ENCODE assay signal across 23 mouse cellular contexts in the genomic region with DNA sequence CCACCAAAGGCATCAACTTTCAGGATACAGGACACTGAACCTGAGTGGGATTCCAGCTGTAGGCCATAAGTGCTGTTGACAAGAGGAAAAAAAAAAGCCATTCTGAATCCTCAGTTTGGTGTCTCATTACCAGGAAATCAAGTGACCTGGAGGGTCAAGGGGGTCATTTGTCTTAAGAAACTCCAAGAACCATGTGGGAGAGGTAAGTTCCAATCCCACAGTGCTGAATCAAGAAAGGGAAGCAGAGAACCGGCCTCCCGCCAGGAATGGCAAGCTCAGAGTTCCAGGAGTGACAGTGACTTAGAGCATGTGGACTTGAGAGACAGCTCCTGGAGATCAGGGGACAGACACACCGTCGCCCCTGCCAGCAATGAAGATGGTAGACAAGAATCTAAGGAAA.
DNase-seq lines count a peak whose midpoint lies in the region; ATAC-seq and TF ChIP-seq lines count a peak whose summit lies in the region.
"Had no signal": no experiment of that assay in that cellular context is flagged by ENCODE, and none has a peak within 500 bp of the region (broad histone marks: within the 10 kb centered on the region; RNA-seq: fewer than 3 reads in every experiment).

No protein-coding gene starts in this region.

- H3K9me3 ChIP-seq in midbrain, postnatal 0 days (ENCODE audit: low read length): no peaks in the 10 kb centered on the region
- H3K9me3 ChIP-seq in midbrain, embryonic 11.5 days (ENCODE audit: control insufficient read depth, low read length): no peaks in the 10 kb centered on the region; the same call in 1 of the 2 replicates
- no peaks in the 10 kb centered on the region for H3K9me3 ChIP-seq in embryonic facial prominence, embryonic 10.5 days
- H3K9me3 ChIP-seq in neural tube, embryonic 13.5 days: 0 out of 2 replicates have a peak, but pooled peaks cover 3% of the 10 kb centered on the region
- H3K9me3 ChIP-seq: embryonic facial prominence, embryonic 15.5 days; heart, embryonic 10.5 days; hindbrain, embryonic 15.5 days; midbrain, embryonic 12.5 days had no signal

- no peak for TF ChIP-seq CTCF in midbrain, postnatal 0 days (IDR thresholded peaks at IDR 0.05)

- no peaks in the 10 kb centered on the region for H3K27me3 ChIP-seq in midbrain, postnatal 0 days (ENCODE audit: insufficient read depth, low read length)
- H3K27me3 ChIP-seq in midbrain, embryonic 11.5 days (ENCODE audit: control insufficient read depth, insufficient read depth, low read length): no peaks in the 10 kb centered on the region
- H3K27me3 ChIP-seq in embryonic facial prominence, embryonic 10.5 days (replicated peaks; ENCODE audit: low read depth, poor library complexity, severe bottlenecking): no peaks in the 10 kb centered on the region
- no peaks in the 10 kb centered on the region for H3K27me3 ChIP-seq in neural tube, embryonic 13.5 days
- H3K27me3 ChIP-seq: hindbrain, embryonic 15.5 days; midbrain, embryonic 12.5 days; neural tube, embryonic 12.5 days had no signal

- WGBS in midbrain, postnatal 0 days: 86% methylated on average over 4 of the region's 4 CpGs
- WGBS in midbrain, embryonic 11.5 days: 84% methylated on average over 4 of the region's 4 CpGs
- WGBS in embryonic facial prominence, embryonic 10.5 days: 35% methylated on average over 4 of the region's 4 CpGs
- WGBS in neural tube, embryonic 13.5 days: 81% methylated on average over 4 of the region's 4 CpGs

- no peak overlapping the region for H3K4me3 ChIP-seq in midbrain, postnatal 0 days (ENCODE audit: low read depth, low read length)
- H3K4me3 ChIP-seq in midbrain, embryonic 11.5 days (ENCODE audit: low read depth, low read length): no peak overlapping the region
- H3K4me3 ChIP-seq in embryonic facial prominence, embryonic 10.5 days: no peak overlapping the region
- H3K4me3 ChIP-seq in neural tube, embryonic 13.5 days: no peak overlapping the region
- H3K4me3 ChIP-seq: embryonic facial prominence, embryonic 15.5 days; gastrocnemius, adult 2 months; heart, embryonic 10.5 days; hindbrain, embryonic 15.5 days; midbrain, embryonic 12.5 days; neural tube, embryonic 12.5 days had no signal

- no peak for ATAC-seq in midbrain, postnatal 0 days (ENCODE audit: low FRiP score)
- no peak for ATAC-seq in midbrain, embryonic 11.5 days (ENCODE audit: low FRiP score)
- ATAC-seq in neural tube, embryonic 13.5 days (ENCODE audit: low read depth): no peak
- ATAC-seq: CD4-positive, CD25-positive, alpha-beta regulatory T cell, adult 4 months had no signal

- no peaks in the 10 kb centered on the region for H3K36me3 ChIP-seq in midbrain, postnatal 0 days (ENCODE audit: insufficient read depth, low read length)
- no peaks in the 10 kb centered on the region for H3K36me3 ChIP-seq in midbrain, embryonic 11.5 days (ENCODE audit: control insufficient read depth, insufficient read depth, low read length)
- H3K36me3 ChIP-seq in embryonic facial prominence, embryonic 10.5 days (replicated peaks): no peaks in the 10 kb centered on the region
- no peaks in the 10 kb centered on the region for H3K36me3 ChIP-seq in neural tube, embryonic 13.5 days
- H3K36me3 ChIP-seq: embryonic facial prominence, embryonic 15.5 days; heart, embryonic 10.5 days; hindbrain, embryonic 15.5 days; midbrain, embryonic 12.5 days; neural tube, embryonic 12.5 days had no signal

- no peak overlapping the region for H3K9ac ChIP-seq in midbrain, postnatal 0 days (replicated peaks; ENCODE audit: low read length, poor library complexity, severe bottlenecking)
- H3K9ac ChIP-seq in midbrain, embryonic 11.5 days (ENCODE audit: low read length): no peak overlapping the region
- no peak overlapping the region for H3K9ac ChIP-seq in neural tube, embryonic 13.5 days
- H3K9ac ChIP-seq: embryonic facial prominence, embryonic 15.5 days; hindbrain, embryonic 15.5 days; midbrain, embryonic 12.5 days; neural tube, embryonic 12.5 days had no signal

- 0 out of 2 replicates have a peak overlapping the region, but pooled peaks have one; percentile 9 for H3K27ac ChIP-seq in midbrain, postnatal 0 days (ENCODE audit: low read depth, low read length)
- no peak overlapping the region for H3K27ac ChIP-seq in midbrain, embryonic 11.5 days (ENCODE audit: low read depth, low read length)
- H3K27ac ChIP-seq in embryonic facial prominence, embryonic 10.5 days (replicated peaks): no peak overlapping the region
- 0 out of 2 replicates have a peak overlapping the region, but pooled peaks have one; percentile 13 for H3K27ac ChIP-seq in neural tube, embryonic 13.5 days (replicated peaks)
- H3K27ac ChIP-seq: gastrocnemius, adult 2 months; heart, embryonic 10.5 days; hindbrain, embryonic 15.5 days; macrophage; midbrain, embryonic 12.5 days; neural tube, embryonic 12.5 days had no signal

- peak; percentile 64 for DNase-seq in heart, adult 11 months
- no peak for DNase-seq in heart, postnatal 4 days
- DNase-seq in midbrain, postnatal 0 days (ENCODE audit: low spot score): no peak
- DNase-seq in midbrain, embryonic 11.5 days (ENCODE audit: low spot score, missing footprints): no peak
- peak; percentile 28 for DNase-seq in embryonic facial prominence, embryonic 10.5 days (ENCODE audit: low spot score)
- no peak for DNase-seq in cerebellum, postnatal 25 days
- no peak for DNase-seq in adrenal gland, postnatal 4 days (ENCODE audit: low spot score in 2 of 2)
- DNase-seq: cerebellum, adult 11-12 months; cerebellum, postnatal 10 days; gastrocnemius, adult 2 months; kidney, adult 2 months; left cerebral cortex, postnatal 4 days; right cerebral cortex, postnatal 4 days; thymus, adult 2 months; thymus, postnatal 4 days had no signal

- H3K4me2 ChIP-seq in midbrain, postnatal 0 days (ENCODE audit: low read depth, low read length, poor library complexity, severe bottlenecking): no peak overlapping the region
- no peak overlapping the region for H3K4me2 ChIP-seq in midbrain, embryonic 11.5 days
- H3K4me2 ChIP-seq in neural tube, embryonic 13.5 days: no peak overlapping the region
- H3K4me2 ChIP-seq: embryonic facial prominence, embryonic 15.5 days; hindbrain, embryonic 15.5 days; midbrain, embryonic 12.5 days; neural tube, embryonic 12.5 days had no signal

- H3K4me1 ChIP-seq in midbrain, postnatal 0 days (ENCODE audit: insufficient read depth, low read length): no peaks in the 10 kb centered on the region
- 0 out of 2 replicates have a peak, but pooled peaks cover 3% of the 10 kb centered on the region for H3K4me1 ChIP-seq in midbrain, embryonic 11.5 days (ENCODE audit: control insufficient read depth, insufficient read depth, low read length)
- H3K4me1 ChIP-seq in embryonic facial prominence, embryonic 10.5 days: peaks cover 20% of the 10 kb centered on the region
- H3K4me1 ChIP-seq in neural tube, embryonic 13.5 days (replicated peaks): no peaks in the 10 kb centered on the region; the same call in 1 of the 2 replicates
- H3K4me1 ChIP-seq: hindbrain, embryonic 15.5 days; neural tube, embryonic 12.5 days had no signal

Comparison
In these comparisons a context has a peak if more than half of its experiments do, and no peak if none do; other contexts are left out.
1. DNase-seq: peak in heart, adult 11 months (single experiment) and embryonic facial prominence, embryonic 10.5 days (single experiment); none in heart, postnatal 4 days (single experiment), midbrain, postnatal 0 days (single experiment), midbrain, embryonic 11.5 days (single experiment), cerebellum, postnatal 25 days (0 of 2) and adrenal gland, postnatal 4 days (0 of 2).
2. H3K27ac ChIP-seq: peak in midbrain, postnatal 0 days (single experiment) and neural tube, embryonic 13.5 days (single experiment); none in midbrain, embryonic 11.5 days (single experiment) and embryonic facial prominence, embryonic 10.5 days (single experiment).